Mouse (Mus musculus) megakaryocyte, embryonic 14.5 days (primary cell): ENCODE results near the gene Cacng2.

Experiments
- FLI1 ChIP-seq: IDR thresholded peaks from 2 replicates; pipeline ENCODE4 v1.6.1; 2012; ENCODE audit warnings: low read length, inconsistent platforms, mixed read lengths
- GATA1 ChIP-seq: IDR thresholded peaks from 3 replicates; pipeline ENCODE4 v1.6.1; 2012; ENCODE audit warnings: mixed read lengths, low read length, inconsistent platforms, borderline replicate concordance

- TF ChIP-seq GATA1 (no peak), FLI1 (no peak)
Measured at GRCm38 (mm10) chr15:78119704-78120103, at the start of gene Cacng2.
